Mouse (Mus musculus): ENCODE results near the gene H2-Eb1.
A peak's percentile ranks its signal among the peaks of the same experiment; 100 is the strongest.

The H2-Eb1 gene

GRCm38 (mm10) chr17:34305380-34306030 is at the start of gene H2-Eb1:
Gene H2-Eb1 (plus strand): TSS chr17:34305867.
- peak; percentile 89 to 96 for DNase-seq (ENCODE audit: low spot score in 2 of 2)

GRCm38 (mm10) chr17:34256501-34256900 is 49.2 kb upstream of the H2-Eb1 start:
- DNase-seq (ENCODE audit: low spot score in 2 of 2), result no peak

- peak; percentile 87 to 97 for DNase-seq (ENCODE audit: low spot score in 2 of 2)
Observed at GRCm38 (mm10) chr17:34257594-34258375, 47.9 kb upstream of the H2-Eb1 start, which contains the start of gene H2-Ab1. Gene H2-Ab1 (plus strand): TSS chr17:34257689.

GRCm38 (mm10) chr17:34260551-34260950 is 45.1 kb upstream of the H2-Eb1 start:
- DNase-seq (ENCODE audit: low spot score in 2 of 2), result no peak

- peak; percentile 80 to 88 for DNase-seq (ENCODE audit: low spot score in 2 of 2)
Observed at GRCm38 (mm10) chr17:34261502-34261901, 44.2 kb upstream of the H2-Eb1 start.

GRCm38 (mm10) chr17:34263068-34263467 is 42.6 kb upstream of the H2-Eb1 start:
- DNase-seq (ENCODE audit: low spot score in 2 of 2), result peak; percentile 80 to 90

- DNase-seq (ENCODE audit: low spot score in 2 of 2), result peak in 1 of 2 experiments; percentile 61
Observed at GRCm38 (mm10) chr17:34263811-34264371, 41.8 kb upstream of the H2-Eb1 start.

- no peak for DNase-seq (ENCODE audit: low spot score in 2 of 2)
Observed at GRCm38 (mm10) chr17:34264452-34265351, 41.0 kb upstream of the H2-Eb1 start.

- DNase-seq (ENCODE audit: low spot score in 2 of 2), result no peak
Observed at GRCm38 (mm10) chr17:34268262-34268661, 37.4 kb upstream of the H2-Eb1 start.

GRCm38 (mm10) chr17:34268748-34269147 is 36.9 kb upstream of the H2-Eb1 start:
- no peak for DNase-seq (ENCODE audit: low spot score in 2 of 2)

- DNase-seq (ENCODE audit: low spot score in 2 of 2), result no peak
Observed at GRCm38 (mm10) chr17:34269817-34270216, 35.9 kb upstream of the H2-Eb1 start.

- no peak for DNase-seq (ENCODE audit: low spot score in 2 of 2)
Observed at GRCm38 (mm10) chr17:34270230-34270629, 35.4 kb upstream of the H2-Eb1 start.

GRCm38 (mm10) chr17:34270940-34271339 is 34.7 kb upstream of the H2-Eb1 start:
- no peak for DNase-seq (ENCODE audit: low spot score in 2 of 2)

GRCm38 (mm10) chr17:34272102-34272501 is 33.6 kb upstream of the H2-Eb1 start:
- no peak for DNase-seq (ENCODE audit: low spot score in 2 of 2)

- no peak for DNase-seq (ENCODE audit: low spot score in 2 of 2)
Observed at GRCm38 (mm10) chr17:34280499-34281038, 25.1 kb upstream of the H2-Eb1 start.

GRCm38 (mm10) chr17:34281836-34282235 is 23.8 kb upstream of the H2-Eb1 start:
- DNase-seq (ENCODE audit: low spot score in 2 of 2), result no peak

GRCm38 (mm10) chr17:34285371-34285770 is 20.3 kb upstream of the H2-Eb1 start:
- DNase-seq (ENCODE audit: low spot score in 2 of 2), result no peak

- peak in 1 of 2 experiments; percentile 71 for DNase-seq (ENCODE audit: low spot score in 2 of 2)
Observed at GRCm38 (mm10) chr17:34285848-34286247, 19.8 kb upstream of the H2-Eb1 start.

GRCm38 (mm10) chr17:34286501-34286900 is 19.2 kb upstream of the H2-Eb1 start:
- DNase-seq (ENCODE audit: low spot score in 2 of 2), result no peak

- no peak for DNase-seq (ENCODE audit: low spot score in 2 of 2)
Observed at GRCm38 (mm10) chr17:34286999-34287398, 18.7 kb upstream of the H2-Eb1 start.

GRCm38 (mm10) chr17:34287648-34288047 is 18.0 kb upstream of the H2-Eb1 start, which contains the start of gene H2-Aa:
Gene H2-Aa (minus strand): TSS chr17:34287823.
- DNase-seq (ENCODE audit: low spot score in 2 of 2), result peak; percentile 91 to 96

Data from natural killer cell, adult 2 months (primary cell).